Comparison of ENCODE assay signal across 20 mouse cellular contexts in genomic region chr2:167030507-167030906, GRCm38 (mm10). TPM values are rescaled to one million over a fixed set of nuclear protein-coding genes. Genes with fewer than 3 reads are reported as not detected.
DNase-seq lines count a peak whose midpoint lies in the region; ATAC-seq and TF ChIP-seq lines count a peak whose summit lies in the region.
"Had no signal": no experiment of that assay in that cellular context is flagged by ENCODE, and none has a peak within 500 bp of the region (broad histone marks: within the 10 kb centered on the region; RNA-seq: fewer than 3 reads in every experiment).

No protein-coding gene starts in this region.

- TF ChIP-seq POLR2A in lung, adult 2 months (IDR thresholded peaks at IDR 0.05; ENCODE audit: borderline replicate concordance, extremely low read depth, low read depth, low read length): no peak

- H3K4me1 ChIP-seq in intestine, postnatal 0 days (replicated peaks; ENCODE audit: control insufficient read depth, insufficient read depth, low read length): no peaks in the 10 kb centered on the region
- no peaks in the 10 kb centered on the region for H3K4me1 ChIP-seq in intestine, embryonic 16.5 days (ENCODE audit: control insufficient read depth, insufficient read depth, low read length)
- no peaks in the 10 kb centered on the region for H3K4me1 ChIP-seq in lung, postnatal 0 days (ENCODE audit: insufficient read depth, low read depth, low read length)
- H3K4me1 ChIP-seq in lung, adult 2 months (ENCODE audit: control insufficient read depth, insufficient read depth, low read length): no peaks in the 10 kb centered on the region
- H3K4me1 ChIP-seq: embryonic facial prominence, embryonic 12.5 days; forebrain, embryonic 12.5 days; heart, embryonic 15.5 days; neural tube, embryonic 15.5 days had no signal

- no peaks in the 10 kb centered on the region for H3K9me3 ChIP-seq in intestine, postnatal 0 days (ENCODE audit: control insufficient read depth)
- H3K9me3 ChIP-seq in intestine, embryonic 16.5 days (ENCODE audit: control insufficient read depth, low read length): no peaks in the 10 kb centered on the region
- H3K9me3 ChIP-seq in lung, postnatal 0 days (ENCODE audit: low read length): no peaks in the 10 kb centered on the region
- H3K9me3 ChIP-seq: embryonic facial prominence, embryonic 12.5 days; forebrain, embryonic 12.5 days; heart, embryonic 15.5 days; neural tube, embryonic 15.5 days had no signal

- no peak overlapping the region for H3K4me3 ChIP-seq in intestine, postnatal 0 days (ENCODE audit: low read depth, low read length)
- H3K4me3 ChIP-seq in intestine, embryonic 16.5 days (ENCODE audit: low read length): no peak overlapping the region
- H3K4me3 ChIP-seq in lung, postnatal 0 days (ENCODE audit: low read depth, low read length): no peak overlapping the region
- H3K4me3 ChIP-seq in lung, adult 2 months (replicated peaks; ENCODE audit: extremely low read depth, low read depth, low read length): no peak overlapping the region
- H3K4me3 ChIP-seq: embryonic facial prominence, embryonic 12.5 days; forebrain, embryonic 12.5 days; heart, embryonic 15.5 days; neural tube, embryonic 15.5 days had no signal

- H3K4me2 ChIP-seq in intestine, postnatal 0 days (replicated peaks; ENCODE audit: low read depth): no peak overlapping the region
- H3K4me2 ChIP-seq in intestine, embryonic 16.5 days (ENCODE audit: low read depth, low read length): no peak overlapping the region
- H3K4me2 ChIP-seq in lung, postnatal 0 days (replicated peaks; ENCODE audit: low read depth, low read length): no peak overlapping the region
- H3K4me2 ChIP-seq: embryonic facial prominence, embryonic 12.5 days; forebrain, embryonic 12.5 days; heart, embryonic 15.5 days; hindbrain, embryonic 14.5 days; neural tube, embryonic 15.5 days had no signal

- H3K9ac ChIP-seq in intestine, postnatal 0 days (ENCODE audit: low read depth, low read length): no peak overlapping the region
- no peak overlapping the region for H3K9ac ChIP-seq in intestine, embryonic 16.5 days (ENCODE audit: low read depth, low read length)
- H3K9ac ChIP-seq in lung, postnatal 0 days (replicated peaks; ENCODE audit: low read depth): no peak overlapping the region
- H3K9ac ChIP-seq: embryonic facial prominence, embryonic 12.5 days; forebrain, embryonic 12.5 days; heart, embryonic 15.5 days; hindbrain, embryonic 14.5 days; neural tube, embryonic 15.5 days had no signal

- H3K27ac ChIP-seq in intestine, postnatal 0 days (ENCODE audit: low read depth, low read length): no peak overlapping the region
- no peak overlapping the region for H3K27ac ChIP-seq in intestine, embryonic 16.5 days (ENCODE audit: low read length)
- no peak overlapping the region for H3K27ac ChIP-seq in lung, postnatal 0 days (ENCODE audit: low read length)
- H3K27ac ChIP-seq: embryonic facial prominence, embryonic 12.5 days; forebrain, embryonic 12.5 days; heart, embryonic 15.5 days; hindbrain, embryonic 14.5 days; neural tube, embryonic 15.5 days had no signal

- TF ChIP-seq EP300 in lung, postnatal 0 days (IDR thresholded peaks at IDR 0.05): no peak

- WGBS in intestine, postnatal 0 days: 95% methylated on average over 4 of the region's 4 CpGs
- 92% methylated on average over 4 of the region's 4 CpGs for WGBS in intestine, embryonic 16.5 days
- WGBS in lung, postnatal 0 days: 92% methylated on average over 4 of the region's 4 CpGs
- WGBS in lung, adult 2 months: 92% methylated on average over 4 of the region's 4 CpGs

- DNase-seq in lung, postnatal 0 days (ENCODE audit: low spot score): no peak
- DNase-seq in lung, adult 2 months: no peak
- peak; percentile 46 for DNase-seq in ES-CJ7 (ENCODE audit: low read depth, low spot score)
- DNase-seq: adrenal gland, adult 2 months; cerebellum, adult 11-12 months; cerebellum, postnatal 10 days; gastrocnemius, postnatal 36 days; heart, postnatal 36 days; kidney, adult 9 months; kidney, postnatal 14 days had no signal

- ATAC-seq in intestine, postnatal 0 days: no peak
- no peak for ATAC-seq in intestine, embryonic 16.5 days
- ATAC-seq in lung, postnatal 0 days: no peak
- no peak for ATAC-seq in megakaryocyte, adult 5-6 weeks (ENCODE audit: poor library complexity, severe bottlenecking)
- ATAC-seq in erythroid progenitor cell, adult 5-6 weeks (replicated peaks; ENCODE audit: low FRiP score, poor library complexity, severe bottlenecking): no peak
- ATAC-seq: inflammation-experienced regulatory T-cells, adult 6 months had no signal

- no peaks in the 10 kb centered on the region for H3K27me3 ChIP-seq in intestine, postnatal 0 days (replicated peaks; ENCODE audit: control insufficient read depth, insufficient read depth, low read length)
- no peaks in the 10 kb centered on the region for H3K27me3 ChIP-seq in intestine, embryonic 16.5 days (replicated peaks; ENCODE audit: control insufficient read depth, insufficient read depth, low read length)
- H3K27me3 ChIP-seq in lung, postnatal 0 days (replicated peaks; ENCODE audit: insufficient read depth, low read length): no peaks in the 10 kb centered on the region
- H3K27me3 ChIP-seq: embryonic facial prominence, embryonic 12.5 days; forebrain, embryonic 12.5 days; heart, embryonic 15.5 days; neural tube, embryonic 15.5 days had no signal

- H3K36me3 ChIP-seq in intestine, postnatal 0 days (ENCODE audit: control insufficient read depth, insufficient read depth): peaks cover 83% of the 10 kb centered on the region
- peaks cover 38% of the 10 kb centered on the region for H3K36me3 ChIP-seq in intestine, embryonic 16.5 days (ENCODE audit: control insufficient read depth, insufficient read depth, low read length)
- peaks cover 49% of the 10 kb centered on the region for H3K36me3 ChIP-seq in lung, postnatal 0 days (ENCODE audit: insufficient read depth, low read length)

- peak; percentile 35; the same call in 1 of the 2 replicates for TF ChIP-seq CTCF in intestine, postnatal 0 days (IDR thresholded peaks at IDR 0.05; ENCODE audit: low read depth)
- 0 out of 2 replicates have a peak, but pooled peaks have one; percentile 2 for TF ChIP-seq CTCF in lung, postnatal 0 days (IDR thresholded peaks at IDR 0.05)
- TF ChIP-seq CTCF in lung, adult 2 months (IDR thresholded peaks at IDR 0.05; ENCODE audit: insufficient read depth, low read length): no peak

RNA-seq across cellular contexts. Expression of gene Ddx27, which starts 15.5 kb away (rescaled TPM):
- polyA plus RNA-seq in intestine, postnatal 0 days (2015; fragmentation: Nextera tagmentation; extraction: Ambion mirVana): 15.8 and 16.3 TPM in 2 replicates
- polyA plus RNA-seq in intestine, embryonic 16.5 days (2015; fragmentation: Nextera tagmentation; extraction: Ambion mirVana): 40.9 and 45.7 TPM in 2 replicates
- 21.8 and 21.9 TPM in 2 replicates for polyA plus RNA-seq in lung, postnatal 0 days (2015; fragmentation: Nextera tagmentation; extraction: Ambion mirVana)
- 17.3 and 18.6 TPM in 2 replicates for polyA plus RNA-seq in lung, adult 2 months (2012; rRNA removed)
- total RNA-seq in megakaryocyte, adult 5-6 weeks (2015): 14.5 and 15.3 TPM in 2 replicates
- 48.1 and 50.4 TPM in 2 replicates for total RNA-seq in megakaryocyte, adult 5-6 weeks (2017)
- 31.4 and 35.6 TPM in 2 replicates for total RNA-seq in erythroid progenitor cell, adult 5-6 weeks (2015; ENCODE audit: low replicate concordance)
- 44.6 and 49.5 TPM in 2 replicates for total RNA-seq in erythroid progenitor cell, adult 5-6 weeks (2017; ENCODE audit: low replicate concordance)

RNA-seq across cellular contexts. Expression of gene Znfx1, which starts 32.3 kb away (rescaled TPM):
- polyA plus RNA-seq in intestine, postnatal 0 days (2015; fragmentation: Nextera tagmentation; extraction: Ambion mirVana): 13.1 and 15.2 TPM in 2 replicates
- polyA plus RNA-seq in intestine, embryonic 16.5 days (2015; fragmentation: Nextera tagmentation; extraction: Ambion mirVana): 6.5 and 9.8 TPM in 2 replicates
- polyA plus RNA-seq in lung, postnatal 0 days (2015; fragmentation: Nextera tagmentation; extraction: Ambion mirVana): 9.8 and 9.9 TPM in 2 replicates
- 39.4 and 46.6 TPM in 2 replicates for polyA plus RNA-seq in lung, adult 2 months (2012; rRNA removed)
- total RNA-seq in megakaryocyte, adult 5-6 weeks (2015): 28.2 and 29.2 TPM in 2 replicates
- 58.4 and 78.1 TPM in 2 replicates for total RNA-seq in megakaryocyte, adult 5-6 weeks (2017)
- total RNA-seq in erythroid progenitor cell, adult 5-6 weeks (2015; ENCODE audit: low replicate concordance): 44.0 and 51.2 TPM in 2 replicates
- 51.1 and 70.8 TPM in 2 replicates for total RNA-seq in erythroid progenitor cell, adult 5-6 weeks (2017; ENCODE audit: low replicate concordance)

RNA-seq across cellular contexts. Expression of gene Stau1, which starts 34.4 kb away (rescaled TPM):
- 30.0 and 31.0 TPM in 2 replicates for polyA plus RNA-seq in intestine, postnatal 0 days (2015; fragmentation: Nextera tagmentation; extraction: Ambion mirVana)
- 60.2 and 61.2 TPM in 2 replicates for polyA plus RNA-seq in intestine, embryonic 16.5 days (2015; fragmentation: Nextera tagmentation; extraction: Ambion mirVana)
- 48.3 and 55.0 TPM in 2 replicates for polyA plus RNA-seq in lung, postnatal 0 days (2015; fragmentation: Nextera tagmentation; extraction: Ambion mirVana)
- 22.8 and 28.3 TPM in 2 replicates for polyA plus RNA-seq in lung, adult 2 months (2012; rRNA removed)
- 28.5 and 36.0 TPM in 2 replicates for total RNA-seq in megakaryocyte, adult 5-6 weeks (2015)
- total RNA-seq in megakaryocyte, adult 5-6 weeks (2017): 28.9 and 32.6 TPM in 2 replicates
- 25.2 and 42.5 TPM in 2 replicates for total RNA-seq in erythroid progenitor cell, adult 5-6 weeks (2015; ENCODE audit: low replicate concordance)
- 47.6 and 55.7 TPM in 2 replicates for total RNA-seq in erythroid progenitor cell, adult 5-6 weeks (2017; ENCODE audit: low replicate concordance)
